Mouse (Mus musculus) right cerebral cortex, adult 2 months (tissue): ENCODE data around the gene Mettl23.
A peak's percentile ranks its signal among the peaks of the same experiment; 100 is the strongest.
"Not testable (repeated sequence)": the region's sequence is repeated elsewhere in the genome, so short reads cannot be mapped to it uniquely, and the experiment has no call there.

Experiments used
- DNase-seq, 2 experiments: peaks; one replicate each; pipeline ENCODE4 v3.0.0; 2021 to 2022; ENCODE audit warnings: low spot score in 2 of 2

Gene Mettl23

DNA sequence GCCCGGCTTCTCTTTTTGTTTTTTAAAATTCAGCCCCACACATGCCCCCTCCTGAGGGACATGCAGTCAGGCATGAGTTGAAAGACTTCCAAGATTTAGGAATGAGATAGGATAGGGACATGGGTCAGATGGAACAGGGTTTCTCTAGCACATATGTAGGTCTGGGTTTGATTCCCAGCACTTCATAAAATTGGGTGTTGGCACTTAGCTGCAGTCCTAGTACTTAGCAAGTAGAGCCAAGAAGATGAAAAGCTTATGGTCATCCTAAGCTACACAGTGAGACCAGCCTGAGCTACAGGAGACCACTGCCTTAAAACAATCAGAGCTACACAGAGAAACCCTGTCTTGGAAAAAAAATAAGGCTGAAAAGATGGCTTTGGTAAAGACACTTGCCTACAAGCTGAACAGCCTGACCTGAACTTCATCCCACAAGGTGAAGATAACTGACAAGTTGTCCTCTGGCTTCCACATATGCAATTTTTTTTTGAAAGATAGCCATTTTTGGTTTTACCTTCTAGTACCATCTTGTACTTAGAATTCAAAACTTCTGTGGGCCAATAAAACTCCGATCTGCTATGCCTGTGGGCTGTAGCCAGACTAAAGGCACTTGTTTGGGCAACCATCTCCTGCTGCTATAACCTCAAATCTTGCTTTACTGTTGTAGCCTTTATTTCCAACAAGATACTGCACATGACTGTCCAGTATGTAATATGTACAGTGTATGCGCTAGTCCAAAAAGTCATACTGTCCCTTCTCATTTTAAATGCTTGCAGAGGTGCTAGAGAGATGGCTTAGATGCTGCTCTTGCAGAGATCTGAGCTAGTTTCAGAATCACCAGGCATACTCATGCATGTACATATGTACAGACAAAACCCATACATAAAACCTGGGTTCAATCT is 4.4 kb downstream of the Mettl23 start:
- no peak for DNase-seq

DNA sequence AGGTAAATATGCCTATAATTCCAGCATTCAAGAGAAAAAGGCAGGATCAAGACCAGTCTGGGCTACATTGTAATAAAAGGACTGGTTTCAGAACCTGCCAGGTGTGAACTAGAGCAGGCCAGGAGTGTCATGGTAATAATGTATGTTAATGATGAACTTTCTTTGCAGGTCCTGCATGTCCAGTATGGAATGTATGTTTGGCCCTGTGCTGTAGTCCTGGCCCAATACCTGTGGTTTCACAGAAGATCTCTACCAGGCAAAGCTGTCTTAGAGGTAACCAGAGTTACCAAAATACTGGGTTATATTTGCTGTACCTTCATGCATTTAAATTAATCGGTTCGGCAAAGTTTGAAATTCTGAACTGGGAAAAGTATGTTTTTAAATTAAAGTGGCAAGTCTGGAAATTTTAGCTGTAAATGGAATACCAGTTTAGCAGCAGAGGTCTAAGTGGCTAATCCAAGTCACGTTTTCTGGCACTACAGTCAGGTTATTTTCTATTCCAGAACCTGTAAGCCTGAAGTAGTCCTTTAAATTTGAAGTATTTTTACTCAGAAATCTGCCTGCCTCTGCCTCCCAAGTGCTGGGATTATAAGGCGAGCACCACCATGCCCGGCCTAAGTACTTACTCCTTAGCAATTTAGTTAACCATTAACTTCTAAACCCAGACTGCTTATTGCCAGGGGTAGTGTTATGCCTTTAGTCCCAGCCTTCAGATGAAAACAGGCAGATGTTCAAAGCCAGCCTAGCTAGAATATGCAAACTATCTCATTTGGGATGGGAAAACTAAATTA is 5.2 kb downstream of the Mettl23 start:
- no peak for DNase-seq

DNA sequence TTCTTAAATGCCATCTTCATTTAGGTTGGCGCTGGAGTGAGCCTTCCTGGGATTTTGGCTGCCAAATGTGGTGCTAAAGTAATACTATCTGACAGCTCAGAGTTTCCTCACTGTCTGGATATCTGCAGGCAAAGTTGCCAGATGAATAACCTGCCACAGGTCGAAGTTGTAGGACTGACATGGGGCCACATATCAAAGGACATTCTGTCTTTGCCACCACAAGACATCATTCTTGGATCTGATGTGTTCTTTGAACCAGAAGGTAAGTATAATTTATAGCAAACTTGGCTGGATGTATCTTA is 5.8 kb downstream of the Mettl23 start:
- not testable (repeated sequence) for DNase-seq

DNA sequence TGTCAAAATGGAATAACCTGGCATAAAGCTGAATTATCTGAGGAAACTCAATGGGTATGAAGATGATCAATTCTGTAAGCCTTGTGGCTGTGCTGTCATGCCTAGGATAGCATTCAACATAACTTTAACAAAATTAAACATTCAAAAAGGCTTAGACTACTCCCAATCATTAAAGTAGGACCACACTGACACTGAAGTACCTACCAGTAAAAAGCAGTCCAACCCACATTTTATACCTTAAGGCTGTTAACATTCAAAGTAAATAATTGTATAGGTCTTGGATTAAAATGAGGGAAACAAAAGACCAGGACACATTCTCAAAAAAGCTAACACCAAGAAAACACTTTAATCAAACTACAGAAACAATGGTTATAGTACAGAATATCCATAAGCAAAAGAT is 6.5 kb downstream of the Mettl23 start:
- no peak for DNase-seq

DNA sequence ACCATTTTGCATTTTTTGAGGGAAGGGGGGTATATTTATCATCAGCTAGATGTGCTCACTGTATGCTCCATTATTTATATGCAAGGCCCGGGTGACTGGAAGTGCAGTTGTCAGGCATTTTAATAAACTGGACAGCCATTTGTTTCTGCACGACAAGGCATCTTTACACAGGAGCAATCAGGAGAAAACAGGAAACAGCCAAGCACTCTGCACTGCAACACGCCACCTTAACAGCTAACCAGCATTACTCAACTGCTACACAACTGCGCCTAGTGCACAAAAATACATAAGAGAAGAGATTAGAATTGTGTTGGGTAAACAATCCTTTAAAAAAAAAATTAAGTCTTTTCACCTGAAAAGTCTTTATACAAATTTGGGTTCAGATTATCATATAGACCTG is 7.0 kb downstream of the Mettl23 start:
- DNase-seq = no peak

DNA sequence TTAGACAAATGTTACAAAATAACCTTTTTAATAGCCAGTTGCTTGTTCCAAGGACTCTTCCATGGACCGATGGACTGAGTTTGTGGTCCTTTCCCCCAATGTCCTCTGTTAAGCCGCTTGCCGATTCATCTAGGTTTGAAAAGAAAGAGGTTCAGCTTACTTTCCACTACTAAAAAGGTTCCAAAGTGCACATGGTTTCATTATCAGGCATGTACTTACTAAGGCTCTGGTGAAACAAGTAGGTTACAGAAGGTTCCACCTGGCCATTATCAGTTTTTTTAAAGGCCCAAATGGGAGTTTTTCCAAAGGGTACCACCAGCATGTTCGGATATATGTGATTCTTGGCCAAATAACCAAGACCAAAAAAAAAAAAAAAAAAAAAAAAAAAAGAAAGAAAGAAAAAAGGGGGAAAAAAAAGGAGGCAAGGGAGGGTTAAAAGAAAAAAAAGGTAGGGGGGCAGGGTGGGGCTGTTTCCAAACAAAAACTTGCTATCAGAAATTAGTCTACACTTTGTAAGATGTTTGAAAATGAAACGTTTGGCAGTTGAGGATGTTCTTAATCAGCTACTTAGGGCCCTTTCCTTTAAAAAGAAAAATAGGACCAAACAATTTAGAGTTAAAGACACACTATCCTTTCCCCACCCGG is 7.9 kb downstream of the Mettl23 start:
- DNase-seq = no peak

DNA sequence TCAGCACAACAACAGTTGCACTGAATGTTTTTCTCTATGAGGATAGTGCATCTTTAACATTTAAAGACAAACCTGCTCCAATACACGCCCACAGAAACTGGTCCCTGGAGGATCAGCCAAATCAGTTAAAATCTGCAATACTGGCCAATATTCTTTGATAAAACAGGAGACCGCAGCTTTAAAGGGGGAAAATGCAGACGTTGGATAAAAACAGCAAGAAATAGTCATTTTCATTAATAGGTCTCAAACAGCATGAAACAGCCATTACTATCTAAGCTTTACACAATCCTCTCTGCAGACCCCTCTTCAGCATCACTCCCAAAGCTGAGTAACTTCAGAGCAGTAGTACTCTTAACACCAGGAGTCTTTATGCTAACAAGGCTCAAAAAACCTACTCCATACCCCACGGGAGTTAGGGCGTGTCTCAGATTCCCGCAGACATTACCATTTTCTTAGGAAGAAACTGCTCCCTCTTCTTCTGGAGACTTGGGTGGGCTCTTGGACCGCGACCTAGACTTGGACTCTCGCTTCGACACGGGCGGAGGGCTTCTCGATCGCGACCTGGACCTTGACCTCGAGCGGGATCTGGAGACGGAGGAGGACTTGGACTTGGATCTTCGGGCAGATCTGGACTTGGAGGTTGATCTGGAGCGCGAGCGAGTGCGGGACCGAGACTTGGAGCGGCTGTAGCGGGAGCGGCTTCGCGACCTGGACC is 8.7 kb downstream of the Mettl23 start:
- peak in 1 of 2 experiments; percentile 40 for DNase-seq

DNA sequence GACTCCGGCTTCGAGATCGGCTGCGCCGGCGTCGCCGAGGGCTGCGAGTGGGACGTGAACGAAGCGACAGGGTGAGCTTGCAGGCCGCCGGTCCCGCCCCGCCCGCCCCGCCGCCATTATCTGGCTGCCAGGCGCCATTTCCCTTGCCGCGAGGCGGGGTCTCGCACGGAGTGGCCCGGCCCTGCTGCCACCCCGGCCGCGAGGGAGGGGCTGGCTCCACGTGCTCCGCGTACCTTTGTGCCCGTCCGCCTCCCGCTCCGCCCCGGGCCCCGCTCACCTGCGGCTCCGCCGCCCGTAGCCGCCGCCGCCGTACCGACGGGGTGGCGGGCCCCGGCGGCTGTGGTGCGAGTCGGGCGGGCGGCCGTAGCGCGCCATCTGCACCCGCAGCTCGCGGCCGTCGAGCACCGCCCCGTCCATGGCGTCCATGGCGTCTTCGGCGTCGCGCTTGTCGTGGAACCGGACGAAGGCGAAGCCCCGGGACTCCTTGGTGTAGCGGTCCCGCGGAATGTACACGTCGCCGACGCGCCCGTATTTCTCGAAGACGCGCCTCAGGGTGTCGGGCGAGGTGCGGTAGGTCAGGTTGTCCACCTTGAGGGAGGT is 9.3 kb downstream of the Mettl23 start, which contains the start of gene Mfsd11:
Gene Mfsd11 (plus strand): TSS at position 150 of the 600 bp plus-strand sequence.
- peak; percentile 68 to 71 for DNase-seq

DNA sequence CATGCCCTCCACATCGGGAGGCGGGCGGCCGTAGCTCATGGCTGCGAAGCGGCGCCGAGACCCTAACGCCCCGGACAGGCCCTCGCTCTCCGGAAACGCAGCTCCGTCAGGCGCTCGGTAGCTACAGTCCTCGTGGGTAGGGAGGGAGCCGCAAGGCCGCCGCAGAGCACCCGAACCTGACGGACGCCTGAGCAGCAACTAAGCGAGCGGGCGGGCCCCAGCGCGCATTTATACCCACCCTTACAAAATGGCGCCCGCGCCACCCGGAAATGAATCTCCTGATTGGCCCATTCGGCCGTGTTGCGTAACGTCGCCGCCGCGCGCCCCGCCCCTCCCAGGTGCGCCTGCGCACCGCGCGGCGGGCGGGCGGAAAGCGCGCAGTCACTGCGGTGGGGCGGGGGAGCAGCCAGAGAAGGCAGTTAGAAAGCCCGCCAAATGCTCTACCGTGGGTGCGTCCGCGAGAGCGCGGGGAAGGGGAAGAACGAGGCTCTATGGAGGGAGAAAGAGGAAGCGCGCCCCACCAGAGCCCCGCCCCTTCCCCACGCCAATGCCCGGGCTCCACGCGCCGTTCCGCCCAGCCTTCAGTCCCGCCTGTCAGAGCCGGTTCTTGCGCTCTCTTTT is 9.9 kb downstream of the Mettl23 start, which contains the start of gene Srsf2:
Gene Srsf2 (minus strand): TSS at position 204 of the 621 bp plus-strand sequence.
- DNase-seq = peak; percentile 96 to 97

DNA sequence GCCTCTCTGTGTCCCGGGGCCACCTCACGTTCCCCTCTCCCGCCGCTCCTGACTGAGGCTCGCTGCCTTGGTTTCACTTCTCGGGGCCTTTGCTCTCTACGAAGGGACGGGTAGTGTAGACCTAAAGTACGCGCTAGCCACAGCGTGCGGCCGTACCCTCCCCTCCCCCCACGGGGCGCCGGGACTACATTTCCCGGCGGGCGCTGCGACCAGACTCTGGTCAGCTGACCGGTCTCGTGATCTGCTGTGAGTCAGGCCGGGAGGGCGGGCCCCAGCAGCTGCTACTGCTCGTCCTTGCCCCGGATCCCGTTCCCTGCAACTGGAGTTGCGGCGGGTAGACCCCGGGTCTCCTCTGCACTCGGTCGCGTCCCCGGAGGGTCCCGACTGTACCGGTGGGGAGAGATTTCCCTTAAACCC is 10.4 kb downstream of the Mettl23 start:
- DNase-seq = peak; percentile 98 to 99

DNA sequence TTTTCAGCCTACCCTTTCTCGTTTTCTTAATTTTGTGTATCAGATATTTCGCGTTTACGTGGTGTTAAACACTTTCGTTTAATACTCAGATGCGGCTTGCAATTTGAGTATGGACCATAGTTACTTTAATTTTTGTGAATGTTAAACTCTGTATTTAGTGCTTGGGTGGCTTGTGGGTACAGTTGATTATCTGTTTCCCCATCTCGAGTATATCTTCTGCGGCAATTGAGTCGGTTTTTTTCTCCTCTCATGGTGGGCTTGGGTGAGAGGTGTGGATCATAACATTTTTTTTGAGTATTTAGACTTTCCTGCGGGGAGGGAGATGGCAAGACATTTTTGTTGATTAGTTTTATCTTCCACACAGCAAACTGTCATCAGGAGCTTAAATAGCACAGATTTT is 11.2 kb downstream of the Mettl23 start:
- no peak for DNase-seq

DNA sequence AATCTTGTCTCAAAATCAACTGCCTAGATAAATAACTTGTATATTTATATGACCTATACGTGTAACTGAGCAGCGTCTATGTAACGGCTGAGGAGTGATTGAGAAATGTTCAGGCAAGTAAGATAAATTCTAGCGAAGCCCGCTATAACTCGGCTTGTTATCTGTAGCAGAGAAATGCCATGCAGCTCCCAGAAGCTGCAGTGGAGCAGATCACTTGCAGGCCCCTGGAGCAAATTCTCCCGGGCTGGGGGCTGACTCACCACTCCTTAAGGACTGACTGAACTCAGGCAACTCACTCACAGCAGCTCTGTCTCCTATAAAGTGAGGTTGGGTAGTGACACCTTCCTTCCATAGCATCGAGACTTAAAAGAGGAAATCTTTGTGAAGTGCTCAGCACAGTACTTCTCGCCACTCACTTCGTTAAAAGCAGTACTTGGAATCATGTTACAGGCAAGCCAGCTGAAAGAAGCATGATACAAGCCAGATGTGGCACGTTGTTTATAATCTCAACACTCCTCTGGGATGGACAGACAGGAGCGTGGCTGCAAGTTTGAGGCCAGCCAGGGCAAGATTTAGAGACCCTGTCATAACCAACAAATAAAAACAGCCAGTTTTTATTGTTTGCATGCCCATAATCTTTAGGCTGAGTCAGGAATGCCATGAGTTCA is 14.2 kb downstream of the Mettl23 start:
- DNase-seq = no peak

DNA sequence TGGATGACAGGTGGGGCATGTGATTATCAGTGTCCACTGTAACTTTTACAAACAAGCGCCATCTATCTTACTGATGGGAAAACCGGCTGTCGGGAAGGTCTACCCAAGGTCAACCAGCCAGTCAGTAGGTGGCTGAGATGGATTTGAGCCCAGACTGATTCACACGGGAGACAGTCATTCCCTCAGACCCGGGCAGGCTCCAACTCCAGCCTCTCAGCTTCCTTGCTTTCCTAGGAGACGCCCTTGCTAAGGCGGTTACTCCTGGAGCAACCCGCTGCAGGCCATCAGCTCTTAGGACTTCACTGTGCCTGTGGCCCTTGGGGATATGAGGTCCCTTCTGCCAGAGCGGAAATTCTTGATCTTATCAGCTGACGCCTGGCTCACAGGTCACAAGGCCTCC is 21.4 kb downstream of the Mettl23 start:
- no peak for DNase-seq

DNA sequence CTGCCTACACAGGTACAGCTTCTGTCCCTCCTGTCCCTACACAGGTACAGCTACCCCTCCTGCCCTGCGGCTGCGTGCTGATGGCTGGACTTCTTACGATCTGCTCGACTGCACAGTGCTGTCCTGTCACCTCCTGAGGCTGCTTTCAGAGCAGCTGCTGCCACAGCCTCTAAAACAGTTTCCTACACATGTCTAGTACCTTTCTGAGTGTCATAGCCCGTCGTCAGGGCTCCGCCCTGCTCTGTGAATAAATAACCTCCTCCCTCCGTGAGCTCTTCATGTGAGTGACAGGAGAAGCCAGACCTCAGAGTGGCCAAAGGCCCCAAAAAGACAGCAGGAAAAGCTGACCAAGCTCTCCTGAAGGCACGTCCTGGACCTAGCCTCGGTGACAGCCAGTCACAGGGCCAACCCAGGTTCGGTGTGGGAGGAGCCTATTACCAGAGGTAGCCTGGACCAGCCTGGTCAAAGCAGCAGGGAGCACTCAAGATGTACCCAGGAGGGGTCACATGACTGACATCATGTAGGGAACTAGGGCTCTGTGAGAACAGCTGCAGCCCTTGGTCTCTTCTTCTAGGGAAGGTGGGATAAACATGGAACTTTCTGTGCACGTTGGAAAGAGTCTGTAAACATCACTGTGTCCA is 23.0 kb downstream of the Mettl23 start:
- no peak for DNase-seq

DNA sequence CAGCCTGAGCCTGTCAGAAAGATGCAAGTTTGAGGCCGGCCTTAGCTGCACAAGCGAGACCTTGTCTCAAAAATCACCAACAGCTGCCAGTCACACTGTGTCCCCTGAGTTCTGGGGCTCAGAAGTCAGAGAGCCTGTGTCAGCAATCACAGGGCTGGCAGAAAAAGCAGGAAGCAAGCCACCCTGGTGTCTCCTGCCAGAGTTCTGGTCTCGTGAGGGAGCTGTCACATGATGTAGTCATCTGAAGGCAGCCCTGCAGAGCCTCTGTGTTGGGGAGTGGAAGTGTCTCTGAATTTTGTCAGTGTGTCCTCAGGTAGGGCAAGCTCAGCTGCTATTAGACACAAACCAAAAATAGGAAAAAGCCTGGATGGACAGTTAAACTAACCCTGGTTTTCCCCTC is 25.1 kb downstream of the Mettl23 start:
- DNase-seq = no peak

DNA sequence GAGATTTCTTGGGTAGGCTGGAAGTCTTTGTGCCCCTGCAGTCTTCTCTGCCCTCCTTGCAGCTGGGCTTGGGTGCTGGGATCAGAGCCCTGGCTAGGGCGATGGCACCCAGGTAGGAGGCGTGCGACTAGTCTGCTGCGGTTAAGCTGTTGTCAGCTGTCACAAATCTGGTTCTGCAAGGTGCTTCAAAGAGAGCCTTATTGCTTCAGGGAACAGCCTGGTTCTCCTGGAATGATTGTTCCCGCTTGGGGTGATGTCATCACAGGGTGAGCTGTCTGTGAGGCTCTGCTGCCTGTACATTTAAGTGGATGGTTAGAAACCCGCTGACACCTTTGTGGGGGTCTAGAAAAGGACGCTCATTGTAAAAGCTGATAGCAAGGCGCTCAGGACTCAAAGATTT is 26.1 kb downstream of the Mettl23 start:
- DNase-seq = no peak

DNA sequence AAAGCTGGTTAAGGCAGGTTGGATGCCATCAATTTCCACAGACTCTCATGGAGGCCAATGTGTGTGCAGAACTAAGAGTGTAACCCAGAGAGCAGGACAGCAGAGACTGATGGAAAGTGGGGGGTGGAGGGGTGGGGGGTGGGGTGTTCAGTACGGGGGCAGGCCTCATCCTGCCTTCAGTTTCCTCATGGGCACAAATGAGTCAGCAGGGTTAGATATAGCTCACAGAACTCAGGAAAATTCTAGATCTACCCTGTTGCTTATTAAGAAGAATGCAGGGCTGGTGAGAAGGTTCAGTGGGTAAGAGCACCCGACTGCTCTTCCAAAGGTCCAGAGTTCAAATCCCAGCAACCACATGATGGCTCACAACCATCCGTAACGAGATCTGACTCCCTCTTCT is 26.6 kb downstream of the Mettl23 start:
- no peak for DNase-seq

DNA sequence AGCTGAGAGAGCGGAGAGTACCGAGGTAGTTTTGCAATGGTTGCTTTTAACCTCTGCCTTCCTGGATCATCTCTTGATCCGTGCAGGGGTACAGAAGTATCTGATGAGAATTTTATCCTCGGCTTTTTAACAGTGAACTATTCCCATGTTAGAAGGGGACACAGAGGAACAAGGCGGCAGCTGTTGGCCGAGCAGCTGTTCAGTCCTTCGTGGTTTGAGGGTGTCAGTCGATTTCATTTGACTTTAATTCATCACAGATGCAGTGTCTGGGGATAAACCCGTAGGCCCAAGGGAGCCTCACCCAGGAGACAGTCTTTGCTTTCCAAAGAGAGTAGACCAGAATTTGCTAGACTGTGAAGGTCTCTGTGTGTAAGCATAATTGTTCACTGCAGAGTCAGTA is 28.5 kb downstream of the Mettl23 start:
- DNase-seq = no peak

DNA sequence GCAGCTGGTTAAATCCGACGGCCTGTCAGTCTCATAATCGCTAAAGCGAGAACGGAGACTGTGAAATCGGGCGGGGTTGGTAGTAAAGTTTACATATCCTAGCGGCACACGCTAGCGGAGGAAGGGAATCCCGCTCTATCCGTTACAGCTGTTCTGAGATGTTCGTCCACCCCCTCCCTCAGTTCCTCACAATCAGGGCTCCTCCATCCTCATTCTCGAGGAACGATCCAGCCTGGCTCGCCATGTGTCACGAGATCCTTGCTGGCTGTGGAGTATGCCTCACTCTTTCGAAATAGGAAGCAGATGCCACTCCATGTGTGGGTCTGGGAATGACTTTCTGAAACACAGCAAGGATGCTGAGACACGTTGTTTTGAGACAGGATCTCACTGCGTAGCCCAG is 30.9 kb downstream of the Mettl23 start:
- DNase-seq = peak; percentile 46 to 54

DNA sequence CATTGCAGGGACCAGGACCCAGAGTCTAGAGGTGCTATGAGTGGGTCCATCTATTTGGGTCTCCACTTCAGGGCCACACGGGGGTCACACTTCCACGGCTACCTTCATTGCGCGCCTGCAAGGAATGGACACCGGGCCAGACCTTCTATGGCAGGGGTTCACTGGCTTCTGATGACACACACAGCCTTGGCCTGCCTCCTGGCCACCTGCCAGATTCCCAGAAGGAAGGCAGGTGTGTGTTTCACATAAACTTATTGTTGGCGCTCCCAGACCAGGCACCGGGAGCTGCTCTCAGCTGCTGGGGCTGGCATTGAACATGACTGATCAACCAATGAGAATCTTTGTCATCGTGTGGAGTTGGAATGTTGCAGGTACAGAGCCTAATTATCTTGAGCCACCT is 35.4 kb downstream of the Mettl23 start:
- DNase-seq = no peak
